Mouse (Mus musculus) ES-Bruce4 (cell line): Measurements from ENCODE around the gene Gsk3b. TPM values are rescaled to one million over a fixed set of nuclear protein-coding genes. Genes with fewer than 3 reads are reported as not detected.
"Not testable (repeated sequence)": the region's sequence is repeated elsewhere in the genome, so short reads cannot be mapped to it uniquely, and the experiment has no call there.

Experiments used
- H3K27ac ChIP-seq: 2 replicates; pipeline ENCODE4 v1.5.1; 2012; ENCODE audit warnings: low read length, inconsistent platforms; ENCODE audit not compliant: insufficient read depth
- H3K27me3 ChIP-seq: 2 replicates; pipeline ENCODE4 v1.6.1; 2012; ENCODE audit warnings: mild to moderate bottlenecking, low read length, inconsistent platforms; ENCODE audit not compliant: control insufficient read depth, poor library complexity, insufficient read depth, severe bottlenecking
- H3K36me3 ChIP-seq: 2 replicates; pipeline ENCODE4 v1.6.1; 2012; ENCODE audit warnings: inconsistent platforms, mild to moderate bottlenecking, low read length, moderate library complexity; ENCODE audit not compliant: control insufficient read depth, poor library complexity, insufficient read depth, severe bottlenecking
- H3K4me1 ChIP-seq: one replicate; pipeline ENCODE4 v1.8.1; 2011; ENCODE audit warnings: low read length; ENCODE audit not compliant: control insufficient read depth, insufficient read depth
- H3K4me3 ChIP-seq: 2 replicates; pipeline ENCODE4 v1.5.1; 2011; ENCODE audit warnings: low read depth, mild to moderate bottlenecking, low read length
- H3K9ac ChIP-seq: 2 replicates; pipeline ENCODE4 v1.6.1; 2012; ENCODE audit warnings: low read depth, mild to moderate bottlenecking, inconsistent platforms; ENCODE audit not compliant: poor library complexity, severe bottlenecking
- H3K9me3 ChIP-seq: replicated peaks from 2 replicates; pipeline ENCODE4 v1.6.1; 2012; ENCODE audit warnings: mild to moderate bottlenecking, low read length, inconsistent platforms; ENCODE audit not compliant: control insufficient read depth, poor library complexity, insufficient read depth, severe bottlenecking
- CTCF ChIP-seq: IDR thresholded peaks from one replicate; pipeline ENCODE4 v1.8.1; 2011; ENCODE audit warnings: low read depth, low read length
- EP300 ChIP-seq: IDR thresholded peaks from 2 replicates; pipeline ENCODE4 v1.6.1; 2011; ENCODE audit warnings: low read depth, low read length; ENCODE audit not compliant: insufficient read depth
- POLR2A ChIP-seq: IDR thresholded peaks from one replicate; pipeline ENCODE4 v1.8.1; 2011; ENCODE audit warnings: low read length; ENCODE audit not compliant: insufficient read depth
- polyA plus RNA-seq: library from polyadenylated mRNA; stranded (reverse); fragments of >200 nt; gene quantifications from 2 replicates; pipeline ENCODE4 v1.2.4, GENCODE M21; 2011; ENCODE audit warnings: low read depth; ENCODE audit not compliant: missing spikeins, insufficient read depth, insufficient read length

The Gsk3b gene
- polyA plus RNA-seq, 1 experiment = 51.6 TPM

DNA sequence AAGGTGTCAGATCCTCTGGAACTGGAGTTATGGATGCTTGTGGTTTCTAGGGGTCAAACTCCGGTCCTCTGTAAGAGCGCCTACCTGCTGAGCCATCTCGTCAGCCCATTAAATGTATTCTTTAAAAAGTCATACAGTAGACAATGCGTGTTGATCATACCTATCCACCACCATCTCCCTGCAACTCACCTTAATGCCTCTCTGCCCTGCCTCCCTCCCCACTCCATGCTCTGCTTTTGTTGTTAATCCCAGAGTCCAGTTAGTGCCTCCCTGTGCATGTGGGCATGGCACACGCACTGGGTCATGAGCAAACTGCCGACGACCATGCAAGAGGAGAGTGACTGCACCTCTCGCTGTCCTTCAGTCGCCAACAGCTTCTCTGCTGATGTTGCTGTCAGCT lies 21.2 kb downstream of the Gsk3b start:
- no peak overlapping the region for H3K4me3 ChIP-seq
- no peak overlapping the region for H3K27ac ChIP-seq
- no peaks in the 10 kb centered on the region for H3K27me3 ChIP-seq
- no peak overlapping the region for H3K9ac ChIP-seq
- H3K4me1 ChIP-seq = peaks cover 2% of the 10 kb centered on the region
- no peak for TF ChIP-seq CTCF
- TF ChIP-seq EP300 = no peak
- no peak for TF ChIP-seq POLR2A
- no peaks in the 10 kb centered on the region for H3K9me3 ChIP-seq
- no peaks in the 10 kb centered on the region for H3K36me3 ChIP-seq

DNA sequence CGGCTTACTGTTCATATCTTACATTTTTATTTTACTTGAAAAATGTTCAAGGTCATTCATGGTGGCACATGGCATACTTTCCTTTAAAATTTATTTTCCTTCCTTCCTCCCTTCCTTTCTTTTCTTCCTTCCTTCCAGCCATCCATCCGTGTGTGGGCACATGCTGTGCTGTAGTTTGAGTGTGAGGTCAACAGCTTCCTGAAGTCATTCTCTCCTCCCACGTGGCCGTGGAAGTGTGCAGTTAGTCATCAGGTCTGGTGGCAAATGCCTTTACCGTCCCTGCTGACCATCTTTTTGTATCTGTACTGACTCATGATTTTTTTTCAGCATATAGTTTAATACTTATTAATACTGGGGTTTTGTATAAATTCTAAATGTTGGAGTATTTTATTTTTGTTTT lies 21.8 kb downstream of the Gsk3b start:
- no peaks in the 10 kb centered on the region for H3K36me3 ChIP-seq
- no peak overlapping the region for H3K4me3 ChIP-seq
- no peak for TF ChIP-seq CTCF
- no peak overlapping the region for H3K27ac ChIP-seq
- H3K4me1 ChIP-seq = peaks cover 4% of the 10 kb centered on the region
- H3K9ac ChIP-seq = no peak overlapping the region
- no peaks in the 10 kb centered on the region for H3K9me3 ChIP-seq
- no peaks in the 10 kb centered on the region for H3K27me3 ChIP-seq

DNA sequence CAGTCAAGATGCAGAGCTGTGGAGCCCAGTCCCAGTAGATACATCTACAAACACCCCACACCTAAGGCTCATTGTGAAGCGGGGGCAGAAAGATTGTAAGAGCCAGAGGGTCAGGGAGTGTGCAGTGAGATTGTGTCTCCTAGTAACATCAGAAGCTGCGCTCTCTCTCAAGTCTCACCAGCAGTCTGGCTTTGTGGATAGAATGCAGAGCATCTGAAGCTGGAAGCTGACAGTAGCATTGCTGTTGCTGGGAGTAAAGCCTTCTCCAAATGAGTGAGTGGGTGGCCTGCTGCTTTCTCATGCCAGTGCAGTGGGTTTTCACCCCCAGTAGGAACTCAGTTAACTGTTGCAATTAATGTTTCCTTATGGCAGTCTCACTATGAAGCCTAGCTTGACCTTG lies 25.3 kb downstream of the Gsk3b start:
- H3K9ac ChIP-seq = no peak overlapping the region
- no peaks in the 10 kb centered on the region for H3K9me3 ChIP-seq
- H3K27ac ChIP-seq = no peak overlapping the region
- H3K27me3 ChIP-seq = no peaks in the 10 kb centered on the region
- TF ChIP-seq EP300 = no peak
- TF ChIP-seq CTCF = no peak
- TF ChIP-seq POLR2A = no peak
- no peak overlapping the region for H3K4me3 ChIP-seq
- peaks cover 4% of the 10 kb centered on the region for H3K4me1 ChIP-seq
- H3K36me3 ChIP-seq = no peaks in the 10 kb centered on the region

DNA sequence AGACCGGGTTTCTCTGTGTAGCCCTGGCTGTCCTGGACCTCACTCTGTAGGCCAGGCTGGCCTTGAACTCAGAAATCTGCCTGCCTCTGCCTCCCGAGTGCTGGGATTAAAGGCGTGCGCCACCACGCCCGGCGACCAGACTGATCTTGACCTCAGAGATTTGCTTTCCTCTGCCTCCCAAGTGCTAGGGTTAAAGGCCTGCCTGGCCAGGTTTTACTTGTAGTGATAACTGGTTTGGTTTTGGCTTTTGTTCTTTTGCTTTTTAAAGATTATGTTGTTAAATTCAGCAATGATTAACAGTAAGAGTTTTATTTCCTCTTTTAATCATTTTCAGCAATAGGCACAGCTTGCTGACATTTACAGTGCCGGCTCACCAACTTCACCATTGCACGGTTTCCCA lies 29.1 kb downstream of the Gsk3b start:
- not testable (repeated sequence) for H3K4me3 ChIP-seq

DNA sequence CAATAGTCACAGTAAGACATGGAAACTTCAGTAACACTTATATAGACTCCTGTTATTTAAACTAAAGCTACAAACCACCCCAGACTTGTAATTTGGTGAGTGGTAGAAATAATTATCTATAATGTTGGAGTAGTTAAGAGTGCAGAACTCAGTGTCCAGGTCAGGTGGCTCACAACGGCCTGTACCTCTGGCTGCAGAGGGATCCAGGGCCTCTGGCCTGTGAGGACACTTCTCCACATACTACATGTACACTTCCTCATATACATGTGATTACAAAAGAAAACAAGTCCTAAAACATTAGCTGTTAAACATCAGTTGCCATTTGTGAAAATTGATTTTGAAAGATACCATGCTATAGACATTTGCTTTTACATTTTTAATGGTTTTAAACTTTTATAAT lies 29.9 kb downstream of the Gsk3b start:
- TF ChIP-seq EP300 = no peak
- no peak for TF ChIP-seq CTCF
- TF ChIP-seq POLR2A = no peak
- Histone ChIP-seq H3K36me3 (no peaks in the 10 kb centered on the region), H3K27me3 (no peaks in the 10 kb centered on the region), H3K4me3 (no peak overlapping the region), H3K9me3 (no peaks in the 10 kb centered on the region), H3K27ac (no peak overlapping the region), H3K9ac (no peak overlapping the region), H3K4me1 (peaks cover 2% of the 10 kb centered on the region)

More for the DNA sequence above, 29.1 kb downstream of the Gsk3b start:
- not testable (repeated sequence) for H3K27ac ChIP-seq, H3K4me1 ChIP-seq, H3K27me3 ChIP-seq, H3K9me3 ChIP-seq, H3K9ac ChIP-seq, H3K36me3 ChIP-seq

DNA sequence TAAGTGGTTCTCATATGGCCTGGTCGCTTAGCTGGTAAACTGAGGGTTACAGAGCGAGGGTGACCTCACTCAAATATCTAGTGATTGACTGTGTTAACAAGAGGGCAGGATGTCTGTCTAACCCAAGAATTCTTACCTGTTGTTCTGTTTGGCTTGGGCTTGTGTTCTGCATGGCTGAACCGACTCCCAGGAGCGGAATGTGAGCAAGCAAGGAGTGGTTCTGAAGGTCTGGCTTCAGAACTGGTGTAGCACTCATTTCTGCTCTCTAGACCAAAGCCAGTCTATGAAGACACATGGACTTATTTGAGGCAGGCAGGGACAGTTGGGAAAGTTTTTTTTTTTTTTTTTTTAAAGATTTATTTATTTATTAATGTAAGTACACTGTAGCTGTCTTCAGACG lies 30.5 kb downstream of the Gsk3b start:
- TF ChIP-seq CTCF = no peak
- no peak for TF ChIP-seq POLR2A
- TF ChIP-seq EP300 = no peak
- no peaks in the 10 kb centered on the region for H3K36me3 ChIP-seq

DNA sequence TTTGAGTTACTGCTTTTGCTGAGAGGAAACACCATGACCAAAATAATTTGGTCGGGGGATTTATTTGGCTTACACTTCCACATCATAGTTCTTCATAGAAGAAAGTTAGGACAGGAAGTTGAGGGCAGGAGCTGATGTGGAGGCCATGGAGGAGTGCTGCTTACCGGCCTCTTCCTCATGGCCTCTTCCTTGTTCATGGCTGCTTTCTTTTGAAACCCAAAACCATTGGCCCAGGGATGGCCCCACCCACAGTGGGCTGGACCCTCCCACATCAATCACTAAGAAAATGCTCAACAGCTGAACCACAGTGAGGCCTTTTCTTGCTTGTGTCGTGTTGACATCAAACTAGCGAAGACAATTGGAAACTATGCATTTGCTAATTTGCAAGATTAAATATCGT lies 40.4 kb downstream of the Gsk3b start:
- Histone ChIP-seq H3K4me1 (peaks cover 4% of the 10 kb centered on the region), H3K9me3 (no peaks in the 10 kb centered on the region), H3K27me3 (no peaks in the 10 kb centered on the region), H3K27ac (no peak overlapping the region), H3K4me3 (no peak overlapping the region), H3K9ac (no peak overlapping the region; the same call in 1 of the 2 replicates), H3K36me3 (no peaks in the 10 kb centered on the region)
- TF ChIP-seq POLR2A (no peak), EP300 (no peak), CTCF (no peak)

More for the DNA sequence above, 30.5 kb downstream of the Gsk3b start:
- Histone ChIP-seq H3K4me1 (peaks cover 2% of the 10 kb centered on the region), H3K27ac (no peak overlapping the region), H3K9me3 (no peaks in the 10 kb centered on the region), H3K4me3 (no peak overlapping the region), H3K27me3 (no peaks in the 10 kb centered on the region), H3K9ac (no peak overlapping the region)
